19 mouse cellular contexts compared by ENCODE assay signal in the genomic region with DNA sequence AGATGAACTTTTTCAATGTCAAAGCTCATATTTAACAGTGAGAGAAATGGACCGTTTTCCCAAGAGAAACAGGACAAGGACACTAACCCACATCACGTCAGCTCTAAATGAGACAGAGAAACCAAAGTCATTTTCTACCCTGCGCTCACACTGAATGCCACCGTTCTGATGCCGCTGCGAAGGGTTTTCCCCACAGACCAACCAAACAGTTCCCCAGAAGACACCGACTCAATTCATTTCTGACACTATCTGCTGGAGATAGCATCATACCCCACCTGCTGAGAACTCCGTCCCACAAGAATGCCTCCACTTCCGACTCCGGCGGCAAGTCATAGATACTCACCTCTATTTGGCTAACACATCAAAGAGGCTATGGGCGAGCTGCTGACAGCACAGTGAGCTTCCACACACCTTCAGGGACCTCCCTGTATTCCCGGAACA.
"Had no signal": no experiment of that assay in that cellular context is flagged by ENCODE, and none has a peak within 500 bp of the region (broad histone marks: within the 10 kb centered on the region; RNA-seq: fewer than 3 reads in every experiment).

No protein-coding gene starts in this region.

- DNase-seq: kidney, postnatal 25 days; layer of hippocampus, adult 9-11 months; liver, postnatal 0 days; lung, embryonic 14.5 days; retina, postnatal 1 day; thymus, adult 18-20 months; thymus, postnatal 36 days had no signal

- H3K4me1 ChIP-seq: limb, embryonic 12.5 days; limb, embryonic 15.5 days; midbrain, embryonic 12.5 days; midbrain, embryonic 15.5 days; neural tube, embryonic 13.5 days had no signal

- H3K9ac ChIP-seq: limb, embryonic 12.5 days; limb, embryonic 15.5 days; liver, embryonic 14.5 days; liver, postnatal 0 days; lung, embryonic 14.5 days; midbrain, embryonic 12.5 days; midbrain, embryonic 15.5 days; neural tube, embryonic 13.5 days had no signal

- H3K4me2 ChIP-seq: limb, embryonic 12.5 days; limb, embryonic 15.5 days; liver, embryonic 11.5 days; lung, embryonic 14.5 days; midbrain, embryonic 12.5 days; midbrain, embryonic 15.5 days; neural tube, embryonic 13.5 days had no signal

- ATAC-seq: liver, postnatal 0 days; lung, postnatal 0 days; midbrain, embryonic 15.5 days had no signal

- H3K27me3 ChIP-seq: limb, embryonic 12.5 days; limb, embryonic 15.5 days; midbrain, embryonic 12.5 days; midbrain, embryonic 15.5 days; neural tube, embryonic 13.5 days had no signal

- H3K9me3 ChIP-seq: limb, embryonic 12.5 days; limb, embryonic 15.5 days; midbrain, embryonic 12.5 days; midbrain, embryonic 15.5 days; neural tube, embryonic 13.5 days had no signal

- H3K4me3 ChIP-seq: layer of hippocampus, adult 2 months; limb, embryonic 12.5 days; limb, embryonic 15.5 days; midbrain, embryonic 12.5 days; midbrain, embryonic 15.5 days; myocyte; neural tube, embryonic 13.5 days had no signal

- H3K36me3 ChIP-seq: limb, embryonic 12.5 days; limb, embryonic 15.5 days; midbrain, embryonic 12.5 days; midbrain, embryonic 15.5 days; neural tube, embryonic 13.5 days had no signal

- H3K27ac ChIP-seq: kidney, postnatal 0 days; layer of hippocampus, adult 2 months; limb, embryonic 12.5 days; limb, embryonic 15.5 days; liver, embryonic 14.5 days; macrophage; midbrain, embryonic 12.5 days; midbrain, embryonic 15.5 days; neural tube, embryonic 13.5 days had no signal
